Mouse (Mus musculus) right cerebral cortex, adult 18-20 months (tissue): ENCODE measurements at regions not wholly inside any gene's neighbourhood (a gene's known extent, or its start where the extent isn't known, plus 50 kb on each side); places are given as distances from the start of the nearest gene placed in this dataset.

Experiments used
- DNase-seq: peaks from one replicate; pipeline ENCODE4 v3.0.0; 2022; ENCODE audit warnings: mixed read lengths

DNA sequence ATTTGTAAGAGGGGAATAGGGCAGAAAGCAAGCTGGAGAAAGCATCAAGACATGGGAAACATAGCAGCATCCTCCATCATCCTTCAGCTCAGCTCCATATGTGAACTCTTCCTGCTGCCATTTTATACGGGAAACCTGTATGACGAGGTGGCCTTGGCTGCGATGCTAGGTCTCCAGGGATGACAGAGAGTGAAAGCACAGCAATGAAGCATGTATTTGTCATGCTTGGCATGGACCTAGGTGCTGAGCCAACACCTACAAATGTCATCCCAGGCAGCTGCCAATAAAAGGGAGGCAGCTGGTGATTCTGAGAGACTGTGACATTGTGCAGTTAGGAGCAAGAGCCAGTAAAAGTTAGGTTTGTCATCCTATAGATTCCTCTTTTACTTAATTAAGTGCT is 51.0 kb upstream of the Akirin2 start:
- DNase-seq, result no peak
